Mouse (Mus musculus): ENCODE measurements around the gene Hnrnpab.
"Not testable (repeated sequence)": the region's sequence is repeated elsewhere in the genome, so short reads cannot be mapped to it uniquely, and the experiment has no call there.

The Hnrnpab gene

GRCm38 (mm10) chr11:51633721-51634120 is 27.1 kb upstream of the Hnrnpab start:
- DNase-seq: no peak

DNA sequence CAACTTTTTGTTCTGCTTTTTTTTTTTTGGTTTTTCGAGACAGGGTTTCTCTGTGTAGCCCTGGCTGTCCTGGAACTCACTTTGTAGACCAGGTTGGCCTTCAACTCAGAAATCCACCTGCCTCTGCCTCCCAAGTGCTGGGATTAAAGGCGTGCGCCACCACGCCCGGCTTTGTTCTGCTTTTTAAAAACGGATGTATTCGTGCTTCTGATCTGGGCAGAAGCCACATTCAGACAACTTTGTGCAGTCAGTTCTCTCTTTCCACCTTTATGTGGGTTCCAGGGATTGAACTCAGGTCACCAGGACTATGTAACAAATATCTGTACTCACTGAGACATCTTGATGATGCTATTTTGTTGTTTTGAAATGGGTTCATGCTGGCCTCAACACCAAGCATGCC is 26.6 kb upstream of the Hnrnpab start:
- not testable (repeated sequence) for DNase-seq

- no peak for DNase-seq
These were observed 25.6 kb upstream of the Hnrnpab start for GRCm38 (mm10) chr11:51632130-51632753.

- no peak for DNase-seq
These were observed 23.1 kb upstream of the Hnrnpab start for GRCm38 (mm10) chr11:51629651-51630314.

DNA sequence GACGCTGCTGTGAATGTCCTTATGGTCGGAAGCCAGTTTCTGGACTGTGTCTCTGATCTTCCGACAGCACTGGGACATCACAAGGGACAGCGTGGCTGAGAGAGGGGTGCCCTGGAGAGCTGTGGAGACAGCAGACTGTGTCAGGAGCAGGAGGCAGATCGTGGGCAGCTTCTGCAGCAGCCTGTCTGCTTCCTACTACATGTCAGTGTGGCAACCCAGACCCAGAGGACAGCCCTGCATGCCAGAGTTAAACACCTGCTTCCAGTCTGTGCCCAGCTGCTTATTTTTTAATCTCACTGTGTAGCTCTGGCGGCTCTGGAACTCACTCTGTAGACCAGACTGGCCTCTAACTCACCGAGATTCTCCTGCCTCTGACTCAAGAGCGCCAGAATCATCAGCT is 21.3 kb upstream of the Hnrnpab start:
- DNase-seq: no peak

DNA sequence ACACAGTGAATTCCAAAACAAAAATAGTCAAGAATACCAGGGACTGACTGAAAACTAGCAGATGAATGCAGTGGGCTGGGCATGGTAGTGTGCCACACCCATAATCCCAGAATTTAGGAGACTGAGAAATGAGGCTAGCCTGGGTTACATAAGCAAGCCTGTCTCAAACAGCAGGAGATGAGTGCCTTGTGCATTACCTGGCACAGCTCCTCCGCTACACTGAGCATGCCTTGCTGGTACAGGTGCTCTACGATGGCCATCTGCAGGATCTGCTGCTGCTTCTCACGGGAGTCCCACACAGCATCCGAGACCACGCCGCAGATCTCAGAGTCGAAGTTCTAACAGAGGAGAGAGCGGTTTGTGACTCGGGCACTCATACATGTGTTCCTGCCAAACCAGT is 20.8 kb upstream of the Hnrnpab start:
- DNase-seq: no peak

GRCm38 (mm10) chr11:51625187-51625820 is 18.7 kb upstream of the Hnrnpab start:
- no peak for DNase-seq

DNA sequence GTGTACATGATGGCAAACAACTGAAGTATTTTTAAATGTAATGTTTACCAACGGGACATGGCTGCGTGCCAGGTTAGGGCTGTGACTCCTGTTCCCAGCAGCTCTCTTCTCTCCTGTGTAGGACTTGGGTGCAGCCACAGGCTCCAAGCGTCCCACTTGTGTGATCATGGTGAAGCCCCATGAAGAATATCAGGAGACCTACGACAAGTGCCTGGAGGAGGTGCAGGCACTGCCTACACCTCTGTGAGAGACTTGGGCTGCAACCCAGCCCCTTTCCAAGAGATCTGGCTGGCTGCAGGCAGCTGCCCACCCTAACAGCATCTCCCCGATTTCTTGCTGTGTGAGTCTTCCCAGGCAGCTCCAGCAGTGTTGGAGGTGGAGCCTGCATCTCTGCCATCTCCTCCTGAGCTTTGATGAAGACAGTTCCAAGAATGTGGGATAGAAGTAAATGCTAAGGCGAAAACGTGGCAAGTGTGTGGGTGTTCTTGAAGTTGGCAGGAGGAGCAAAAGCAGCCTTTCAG is 16.4 kb upstream of the Hnrnpab start:
- no peak for DNase-seq

DNA sequence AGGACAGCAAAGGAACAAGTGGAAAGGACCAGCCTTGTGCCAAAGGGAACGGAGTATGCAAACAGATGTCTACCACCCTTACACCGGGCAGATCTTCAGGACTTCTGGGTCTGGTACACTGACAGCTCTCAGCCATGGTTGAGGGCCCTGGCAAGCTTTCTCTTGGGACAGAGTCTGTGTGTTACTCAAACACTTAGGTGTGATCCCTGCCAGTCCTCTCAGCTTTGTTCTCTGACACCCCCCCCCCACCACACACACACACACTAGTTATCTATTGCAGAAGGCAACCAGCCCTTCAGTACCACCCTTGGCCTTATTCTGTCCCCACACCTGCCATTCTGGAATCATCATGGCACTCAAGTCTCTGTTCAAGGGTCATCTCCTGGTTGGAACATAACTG is 15.1 kb upstream of the Hnrnpab start:
- no peak for DNase-seq

DNA sequence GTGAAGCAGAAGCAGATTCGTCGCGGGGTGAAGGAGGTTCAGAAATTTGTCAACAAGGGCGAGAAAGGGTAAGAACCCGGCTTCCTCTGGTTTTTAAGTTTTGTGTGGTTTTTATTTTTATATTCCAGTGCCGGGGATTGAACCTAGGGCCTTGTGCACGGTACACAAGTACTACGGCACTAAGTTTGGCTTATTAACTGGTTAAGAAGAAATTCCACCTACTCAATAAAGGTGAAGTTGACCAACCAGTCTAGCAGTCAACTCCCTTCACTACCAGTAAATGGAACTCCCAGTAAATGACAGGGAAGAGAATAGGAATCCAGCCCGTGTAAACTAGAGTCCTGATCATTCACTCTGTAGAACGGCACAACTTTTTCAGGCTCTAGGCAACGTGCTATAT is 13.4 kb upstream of the Hnrnpab start:
- DNase-seq: no peak

- DNase-seq: peak; percentile 87
These were observed 12.9 kb upstream of the Hnrnpab start, which contains the start of gene Nhp2 for GRCm38 (mm10) chr11:51619409-51620060. TSS of gene Nhp2 (plus strand) at chr11:51619735.

- no peak for DNase-seq
These were observed 12.3 kb upstream of the Hnrnpab start for GRCm38 (mm10) chr11:51618894-51619408.

GRCm38 (mm10) chr11:51617693-51618092 is 11.0 kb upstream of the Hnrnpab start:
- DNase-seq: peak; percentile 85

- not testable (repeated sequence) for DNase-seq
These were observed 9.5 kb upstream of the Hnrnpab start for GRCm38 (mm10) chr11:51616113-51616512.

DNA sequence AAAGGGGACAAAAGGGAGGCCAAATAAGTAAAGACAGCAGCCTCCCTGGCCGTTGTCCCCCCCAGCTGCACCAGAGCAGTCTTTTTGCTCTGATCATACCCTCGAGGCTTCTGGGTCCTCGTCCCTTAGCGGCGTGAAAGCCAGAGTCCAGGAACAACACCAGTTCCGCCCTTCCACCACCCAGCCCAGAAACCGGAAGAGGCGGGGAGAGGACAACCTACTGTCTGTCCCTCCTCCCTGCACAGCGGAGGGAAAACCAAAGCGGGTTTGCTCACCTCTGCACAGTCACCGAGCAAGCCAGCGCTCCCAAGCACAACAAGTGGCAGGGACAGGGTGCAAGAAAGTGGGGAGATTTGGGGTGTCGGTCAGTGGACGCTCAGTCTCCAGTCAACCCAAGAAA is 9.0 kb upstream of the Hnrnpab start:
- peak; percentile 75 for DNase-seq

GRCm38 (mm10) chr11:51615129-51615528 is 8.5 kb upstream of the Hnrnpab start:
- no peak for DNase-seq

GRCm38 (mm10) chr11:51614256-51614655 is 7.6 kb upstream of the Hnrnpab start:
- no peak for DNase-seq

- DNase-seq: not testable (repeated sequence)
These were observed 3.3 kb upstream of the Hnrnpab start for GRCm38 (mm10) chr11:51609940-51610339.

GRCm38 (mm10) chr11:51609266-51609909 is 2.7 kb upstream of the Hnrnpab start:
- peak; percentile 47 for DNase-seq

GRCm38 (mm10) chr11:51607096-51607738 is 570 bp upstream of the Hnrnpab start:
- DNase-seq: no peak

- peak; percentile 91 for DNase-seq
These were observed 823 bp downstream of the Hnrnpab start for GRCm38 (mm10) chr11:51605602-51606446.
